Mouse (Mus musculus) layer of hippocampus, adult 9-11 months (tissue): ENCODE results near the gene Kirrel3.

ENCODE experiments used
- DNase-seq: peaks from one replicate; pipeline ENCODE4 v3.0.0; 2022

Gene Kirrel3

DNA sequence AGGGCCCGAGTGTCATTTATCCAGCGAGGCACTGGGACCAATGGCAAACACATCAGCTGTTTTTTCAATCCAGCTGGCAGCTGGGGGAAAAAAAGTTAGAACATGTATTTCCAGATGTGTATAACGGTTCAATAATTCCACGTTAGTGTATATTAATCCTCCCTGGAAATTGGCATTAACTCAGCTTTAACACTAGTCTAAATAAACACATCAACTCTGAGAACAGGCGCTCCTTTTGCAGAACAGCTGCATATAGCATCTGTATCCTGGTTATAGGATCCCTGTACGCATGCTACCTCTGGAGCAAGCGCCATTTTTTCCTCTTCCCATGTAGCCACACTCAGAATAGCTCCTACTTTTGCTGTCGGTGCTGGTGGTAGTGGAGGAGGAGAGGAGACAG, 119.8 kb downstream of the Kirrel3 start:
- DNase-seq = no peak

DNA sequence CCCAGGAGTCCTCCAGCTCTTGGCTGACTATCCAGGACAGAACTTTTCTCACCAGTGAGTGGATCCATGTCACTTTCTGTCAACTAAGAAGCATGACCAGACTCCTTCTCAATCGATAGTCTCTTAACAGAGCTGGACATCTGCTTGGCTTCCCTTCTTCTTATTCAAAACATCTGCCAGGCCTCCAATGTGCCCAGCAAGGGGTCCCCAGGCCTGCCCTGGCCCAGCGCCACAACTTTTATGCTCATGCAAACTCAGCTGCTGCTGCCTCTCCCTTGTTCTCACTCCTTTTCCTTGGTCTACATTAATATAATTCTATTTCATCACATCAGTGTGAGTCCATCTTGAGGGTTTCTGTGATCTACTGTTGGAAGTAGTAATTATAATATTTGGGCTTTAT, 122.3 kb downstream of the Kirrel3 start:
- no peak for DNase-seq

DNA sequence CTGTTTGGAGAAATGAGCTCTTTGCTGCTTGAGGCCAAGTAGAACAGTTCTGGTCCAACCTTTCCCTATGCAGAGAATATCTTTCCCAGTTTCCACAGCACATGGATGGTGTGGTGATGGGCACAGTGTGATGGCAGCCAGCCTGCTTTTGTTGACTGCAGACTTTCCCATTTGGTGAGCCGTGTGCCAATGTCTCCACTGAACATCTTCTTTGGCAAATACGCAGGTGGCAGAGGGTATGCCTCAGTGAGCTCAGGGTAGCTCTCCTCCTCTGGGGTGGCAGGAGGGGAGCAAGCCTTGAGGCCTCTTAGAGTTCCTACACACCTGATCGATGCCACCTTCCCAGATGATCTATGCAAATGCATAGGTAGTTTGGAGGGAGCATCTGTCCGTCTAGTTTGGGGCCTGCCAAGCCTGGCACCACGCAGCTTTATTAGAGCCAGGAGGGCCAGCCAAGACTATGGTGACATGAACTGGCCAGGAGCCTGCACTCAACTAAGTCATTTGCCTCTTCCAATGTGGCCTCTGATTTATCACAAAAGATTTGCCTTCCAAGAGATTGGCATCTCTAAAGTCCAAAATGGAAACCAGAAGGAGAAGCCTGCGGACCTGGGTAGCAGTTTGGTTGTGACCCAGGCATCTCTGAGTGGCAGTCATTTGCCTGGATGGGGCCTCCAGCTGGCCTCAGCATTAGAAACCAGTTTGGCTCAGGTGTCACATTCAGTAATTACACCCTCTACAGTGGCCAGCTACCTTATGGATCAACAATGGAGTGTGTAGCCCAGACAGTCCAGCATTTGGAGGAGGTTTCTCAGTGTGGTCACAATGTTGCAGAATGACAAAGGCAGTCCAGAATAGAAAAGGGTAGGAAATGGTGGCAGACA, 127.4 kb downstream of the Kirrel3 start:
- no peak for DNase-seq

DNA sequence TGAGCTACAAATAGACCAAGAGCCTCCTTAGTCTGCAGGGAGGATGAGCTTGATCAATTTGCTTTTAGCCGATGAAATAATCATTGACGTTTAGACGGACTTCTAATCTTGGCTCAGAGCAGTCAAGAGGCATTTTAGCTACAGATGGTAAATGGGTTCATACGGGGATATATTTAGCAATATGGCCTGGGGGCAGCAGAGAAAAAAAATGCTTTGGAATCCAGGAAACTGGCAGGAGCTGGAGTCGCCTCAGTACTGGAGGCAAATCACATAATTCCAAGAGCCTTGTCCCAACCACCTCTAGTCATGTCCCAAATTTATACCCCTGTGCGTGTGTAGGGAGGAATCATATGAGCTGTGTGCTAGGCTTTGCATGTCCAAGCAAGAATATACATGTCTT, 132.4 kb downstream of the Kirrel3 start:
- DNase-seq = no peak

DNA sequence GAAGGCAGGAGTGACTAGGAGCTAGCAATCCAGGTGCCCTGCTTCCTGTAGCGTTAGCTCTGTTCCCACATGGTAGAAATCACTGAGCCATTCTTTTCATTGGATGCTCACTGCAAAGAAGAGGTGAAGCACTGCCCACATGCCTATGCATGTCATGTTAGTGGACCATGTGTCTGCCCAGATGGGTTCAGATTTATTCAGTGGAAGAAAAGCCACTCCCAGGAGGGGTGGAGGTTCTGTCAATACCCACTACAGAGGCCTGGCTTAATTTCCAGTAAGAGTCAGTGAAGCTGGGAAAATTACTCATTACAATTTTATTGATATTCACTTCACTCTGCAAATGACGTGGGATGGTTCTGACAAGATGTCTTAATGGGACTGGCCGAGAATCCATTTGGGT, 134.2 kb downstream of the Kirrel3 start:
- DNase-seq = no peak

DNA sequence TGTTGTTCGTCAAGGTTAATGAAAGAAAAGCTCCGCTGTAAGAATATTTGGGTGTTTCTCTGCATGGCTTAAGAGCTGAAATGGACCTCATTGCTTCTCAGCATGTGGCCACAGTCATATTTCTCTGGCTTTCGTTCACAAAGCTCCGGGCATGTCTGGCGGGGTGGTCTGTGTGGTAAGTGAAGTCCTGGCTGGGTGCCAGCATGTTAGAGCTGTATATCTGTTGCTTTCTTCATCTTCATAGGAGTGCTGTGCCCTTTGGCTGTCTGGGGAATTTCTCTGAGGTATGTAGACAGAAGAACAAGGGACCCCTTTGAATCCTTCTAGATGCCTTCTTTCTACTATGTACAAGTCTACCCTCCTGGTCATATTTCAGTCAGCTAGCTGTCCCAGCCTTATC, 137.8 kb downstream of the Kirrel3 start:
- no peak for DNase-seq

DNA sequence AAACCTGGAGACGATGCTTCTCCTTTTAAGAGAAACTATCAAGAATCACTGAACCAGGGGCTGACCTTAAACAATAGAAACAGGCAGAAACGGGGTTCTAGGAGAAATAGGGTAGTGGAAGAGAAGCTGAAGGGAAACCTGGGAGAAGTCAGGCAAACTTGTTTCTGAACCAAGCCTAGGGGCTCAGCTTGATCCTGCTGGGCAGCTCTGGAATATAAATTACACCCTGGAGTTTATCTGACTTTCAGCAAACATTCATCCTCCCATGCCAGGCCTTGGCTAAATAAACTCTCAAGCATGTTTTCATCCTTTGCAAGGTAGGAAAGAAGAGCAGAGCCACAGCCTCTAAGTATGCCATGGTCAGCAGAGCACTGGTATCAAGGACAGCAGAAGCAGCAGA, 138.3 kb downstream of the Kirrel3 start:
- no peak for DNase-seq

DNA sequence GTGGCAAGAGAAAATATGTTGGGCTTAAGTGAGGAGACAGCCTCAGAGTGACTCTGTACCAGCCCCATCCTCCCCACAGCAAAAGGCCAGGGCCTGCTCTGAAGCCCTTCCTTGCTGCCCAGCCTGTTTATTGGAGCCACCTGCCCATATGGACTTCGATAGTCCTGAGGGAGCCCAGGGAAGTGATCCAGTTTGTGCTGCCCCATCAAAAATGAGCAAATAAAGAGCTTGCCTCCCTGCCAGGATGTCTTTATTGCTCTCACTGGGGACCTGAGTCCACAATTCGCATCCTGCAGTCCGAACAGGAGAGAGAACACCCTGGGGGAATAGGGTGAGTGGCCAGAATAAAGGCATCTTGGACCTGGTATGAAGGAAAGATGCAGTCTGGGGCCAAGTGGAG, 143.1 kb downstream of the Kirrel3 start:
- DNase-seq = no peak

DNA sequence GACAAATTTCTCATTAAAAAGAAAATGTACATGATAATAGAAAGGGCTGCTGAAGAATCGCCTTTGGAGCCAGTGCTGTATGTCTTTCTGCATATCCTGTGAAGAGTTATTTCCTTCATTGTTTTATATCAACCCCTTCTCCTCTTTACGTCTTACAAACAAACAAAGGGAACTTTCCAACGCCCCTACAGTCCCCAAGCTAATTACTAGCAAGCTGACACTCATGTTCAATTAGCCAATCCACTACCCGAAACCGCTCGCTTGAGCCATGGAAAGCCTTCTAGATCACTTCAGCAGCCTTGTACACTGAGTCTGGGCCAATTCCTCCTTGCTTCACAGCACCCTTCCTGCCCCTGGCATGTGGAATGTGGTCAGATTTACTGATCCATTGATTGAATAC, 150.0 kb downstream of the Kirrel3 start:
- no peak for DNase-seq

DNA sequence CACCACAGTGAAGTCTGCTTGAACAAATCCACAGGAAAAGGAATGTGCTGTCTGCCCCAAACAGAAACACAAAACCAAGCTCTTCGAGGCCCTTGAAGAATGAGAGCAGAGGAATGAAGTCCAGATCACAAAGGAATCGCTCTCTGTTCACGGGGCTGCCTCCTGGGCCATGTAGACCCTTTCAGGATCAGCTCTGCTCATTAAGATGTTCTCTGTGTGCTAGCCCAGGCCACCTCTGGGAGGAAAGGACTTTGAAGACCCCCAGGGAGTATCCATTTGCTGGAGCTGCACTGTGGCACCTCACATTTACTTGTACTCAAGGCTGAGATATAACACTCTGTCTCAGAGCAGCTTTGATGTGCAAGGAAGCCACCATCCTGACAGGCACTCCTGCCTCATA, 158.2 kb downstream of the Kirrel3 start:
- no peak for DNase-seq

DNA sequence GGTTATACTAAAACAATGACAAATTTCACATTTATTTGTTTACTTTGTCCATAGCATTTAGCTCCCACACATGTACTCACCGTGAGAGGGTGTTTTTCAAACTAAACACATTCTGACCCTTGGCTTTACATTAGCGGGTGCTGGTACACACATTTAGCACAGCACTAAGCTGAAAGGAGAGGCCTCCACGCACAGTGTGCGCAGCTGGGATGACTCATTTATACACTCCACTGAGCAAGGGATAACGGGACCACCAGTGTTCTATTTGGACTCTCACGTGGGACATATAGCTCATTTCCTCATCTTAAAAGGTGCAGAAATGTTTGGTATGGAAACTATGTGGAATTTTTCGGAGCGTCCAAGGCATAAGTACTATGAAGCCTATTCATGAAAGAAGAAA, 158.7 kb downstream of the Kirrel3 start:
- no peak for DNase-seq

DNA sequence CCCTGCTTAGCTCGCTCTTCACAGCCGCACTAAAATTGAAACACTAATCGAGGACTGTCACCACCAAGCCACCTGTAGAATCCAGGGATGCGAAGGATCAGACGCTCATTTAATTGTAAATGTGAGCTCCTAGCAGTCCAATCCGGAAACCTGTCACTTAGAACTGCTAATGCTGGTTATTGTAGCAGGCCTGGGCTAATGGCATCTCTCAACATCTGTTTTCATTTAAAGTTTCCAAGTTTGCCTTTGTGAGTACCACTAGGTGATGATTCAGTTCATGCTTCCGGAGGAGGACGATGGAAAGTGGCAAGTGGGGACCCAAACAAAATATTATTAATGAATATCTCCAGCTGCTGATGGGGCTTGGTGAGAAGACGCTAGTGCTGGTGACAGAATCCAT, 161.1 kb downstream of the Kirrel3 start:
- DNase-seq = no peak

DNA sequence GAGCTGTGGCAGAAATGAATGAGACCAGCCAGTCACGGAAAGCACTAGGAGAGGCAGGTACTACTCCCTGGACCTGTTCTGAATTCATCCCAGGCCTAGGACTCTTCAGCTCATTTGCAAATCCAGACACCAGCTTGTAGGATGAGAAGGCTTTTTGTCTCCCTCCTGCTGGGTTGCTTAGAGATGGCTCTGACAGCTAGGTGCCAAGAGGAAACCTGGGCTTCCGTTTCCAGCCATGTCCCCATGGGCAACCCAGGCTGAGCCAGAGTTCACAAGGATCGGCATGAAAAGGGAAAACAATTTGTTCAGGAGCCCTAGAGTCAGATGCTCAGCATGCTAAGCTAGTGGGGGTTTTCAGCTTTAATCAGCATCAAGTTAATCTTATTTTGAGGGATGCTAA, 166.6 kb downstream of the Kirrel3 start:
- DNase-seq = no peak

DNA sequence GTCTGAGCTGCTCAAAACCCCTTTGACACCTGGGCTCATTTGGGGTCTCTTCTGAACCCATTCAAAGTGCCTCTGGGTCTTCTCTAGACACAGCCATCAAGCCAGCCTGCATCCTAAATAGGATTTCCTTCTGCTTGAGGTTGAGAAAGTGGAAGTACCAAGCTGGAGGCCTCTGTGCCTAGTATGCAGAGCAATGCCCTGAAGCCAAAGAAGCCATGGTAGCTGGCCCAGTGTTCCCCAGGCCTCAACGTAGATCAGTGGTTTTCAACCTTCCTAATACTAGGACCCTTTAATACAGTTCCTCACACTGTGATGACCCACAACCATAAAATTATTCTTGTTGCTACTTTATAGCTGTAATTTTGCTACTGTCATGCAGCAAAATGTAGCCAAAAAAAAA, 167.4 kb downstream of the Kirrel3 start:
- no peak for DNase-seq

DNA sequence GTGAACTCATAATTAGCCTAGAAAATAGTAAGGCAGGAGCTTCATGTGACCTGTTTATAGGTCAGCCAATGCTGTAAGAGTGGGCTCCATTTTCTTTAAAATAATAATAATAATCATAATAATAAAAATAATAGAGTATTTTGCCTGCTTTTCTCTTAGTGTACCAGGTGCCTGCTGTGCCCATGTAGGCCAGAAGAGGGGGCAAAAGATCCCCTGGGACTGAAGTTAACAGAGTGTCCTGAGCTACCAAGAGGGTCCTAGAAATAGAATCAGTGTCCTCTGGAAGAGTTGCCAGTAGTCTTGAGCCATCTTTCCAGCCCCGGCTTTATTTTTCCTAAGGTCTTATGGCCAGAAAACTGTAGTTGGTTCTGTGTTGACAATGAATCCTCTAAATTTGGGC, 174.9 kb downstream of the Kirrel3 start:
- no peak for DNase-seq

DNA sequence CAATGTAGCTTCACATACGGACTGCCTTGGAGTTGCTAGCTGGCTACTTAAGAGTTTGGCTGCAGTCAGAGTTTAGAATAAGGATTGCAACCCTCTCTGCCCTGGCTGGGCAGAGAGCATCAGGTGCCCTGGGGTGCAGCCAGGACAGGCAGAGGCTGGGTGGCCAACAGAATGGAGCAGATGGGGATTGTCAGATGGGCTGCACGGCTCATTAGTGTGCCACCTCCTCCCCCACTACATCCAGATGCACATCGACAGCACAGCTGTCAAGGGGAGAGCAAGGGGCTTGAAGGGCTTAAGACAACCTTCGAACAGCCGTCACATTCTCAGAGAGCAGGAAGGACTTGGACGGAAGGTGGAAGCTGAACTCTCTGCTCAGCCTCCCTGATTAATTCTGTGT, 177.7 kb downstream of the Kirrel3 start:
- no peak for DNase-seq

DNA sequence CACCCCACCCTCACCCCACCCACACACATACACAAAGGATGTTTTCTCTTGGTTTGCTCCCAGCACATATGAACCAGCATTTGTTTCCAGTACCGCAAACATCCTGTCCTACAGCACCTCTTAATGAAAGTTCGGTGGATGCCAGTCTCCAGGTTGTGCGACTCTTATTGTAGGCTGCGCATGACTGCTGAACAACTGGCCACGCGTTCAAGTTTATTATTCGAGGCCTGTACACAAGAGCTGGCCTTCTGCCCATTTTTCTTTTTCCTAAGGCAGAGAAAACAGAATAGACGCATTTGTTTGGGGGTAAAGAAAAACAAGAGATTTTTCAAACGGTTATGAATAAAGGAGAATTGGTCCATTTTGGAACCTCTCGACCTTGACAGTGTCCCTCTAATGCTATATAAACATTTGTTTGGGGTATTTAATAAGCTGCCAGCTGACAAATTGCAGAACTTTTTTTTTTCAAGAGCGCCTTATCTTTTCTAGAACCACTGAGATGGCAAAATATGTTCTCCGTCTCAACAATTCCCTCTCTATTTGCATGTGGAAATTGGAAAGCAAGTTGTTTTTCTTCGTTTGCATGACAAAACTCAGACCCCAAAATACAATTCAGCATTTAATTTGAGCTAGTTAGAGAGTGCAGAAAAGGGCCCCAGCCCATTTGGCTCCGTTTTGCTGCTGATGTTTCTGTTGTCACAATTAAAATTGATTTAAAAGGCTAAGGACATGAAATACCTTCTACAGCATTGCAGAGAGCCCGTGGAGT, 179.9 kb downstream of the Kirrel3 start:
- no peak for DNase-seq

DNA sequence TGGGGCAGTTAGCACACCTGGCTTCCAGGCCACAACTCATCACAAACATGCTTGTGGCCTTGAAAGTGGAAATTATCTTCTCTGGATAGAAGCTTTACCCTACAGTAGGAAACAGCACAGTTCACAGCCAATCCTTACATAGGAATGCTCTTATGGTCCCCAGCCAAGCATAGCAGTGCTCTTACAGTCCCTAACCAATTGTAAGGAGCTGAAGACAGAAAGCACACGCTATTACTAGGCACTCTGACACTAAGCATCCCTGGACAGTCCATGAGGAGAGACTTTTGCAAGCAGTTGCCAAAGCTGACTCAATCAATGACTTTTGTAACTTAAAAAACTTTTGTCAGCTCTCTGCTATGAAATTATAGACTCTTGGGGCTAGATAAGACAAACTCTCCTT, 181.5 kb downstream of the Kirrel3 start:
- no peak for DNase-seq

DNA sequence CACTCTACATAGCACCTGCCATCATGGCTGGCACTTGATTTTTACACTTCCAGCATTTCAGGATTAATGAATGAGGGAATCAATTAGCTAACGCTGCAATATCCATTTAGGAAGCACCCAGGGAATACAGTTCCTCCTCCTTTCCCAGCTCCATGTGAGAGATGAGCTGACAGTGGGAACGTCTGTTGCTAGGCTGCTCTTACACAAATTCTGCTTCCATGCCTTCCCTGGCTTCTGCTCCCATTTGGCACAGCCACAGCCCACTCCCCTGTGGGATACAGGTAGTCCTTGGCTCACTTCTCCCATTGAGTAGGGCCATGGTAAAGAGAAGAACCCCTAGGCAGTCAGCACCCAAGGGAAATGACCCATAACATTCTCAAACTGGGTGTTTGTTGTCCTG, 185.2 kb downstream of the Kirrel3 start:
- no peak for DNase-seq

DNA sequence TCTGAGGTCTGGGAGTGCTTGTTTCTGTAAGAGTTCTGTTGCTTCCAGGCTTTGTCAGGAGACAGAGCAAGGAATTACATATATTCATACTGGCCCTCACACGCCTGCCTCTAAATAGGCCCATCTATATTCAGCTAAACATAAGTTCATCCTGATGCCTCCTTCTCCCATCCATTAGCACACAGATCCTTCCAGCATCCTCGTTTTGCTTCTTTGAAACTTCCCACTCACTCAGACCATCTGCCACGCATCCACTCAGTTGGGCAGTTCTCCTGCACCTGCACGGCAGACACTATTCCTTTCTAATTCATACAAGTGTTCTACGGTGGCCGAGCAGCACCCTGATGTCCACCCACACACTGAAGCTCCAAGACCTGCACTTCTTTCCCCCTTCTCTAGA, 201.1 kb downstream of the Kirrel3 start:
- peak; percentile 35 for DNase-seq

DNA sequence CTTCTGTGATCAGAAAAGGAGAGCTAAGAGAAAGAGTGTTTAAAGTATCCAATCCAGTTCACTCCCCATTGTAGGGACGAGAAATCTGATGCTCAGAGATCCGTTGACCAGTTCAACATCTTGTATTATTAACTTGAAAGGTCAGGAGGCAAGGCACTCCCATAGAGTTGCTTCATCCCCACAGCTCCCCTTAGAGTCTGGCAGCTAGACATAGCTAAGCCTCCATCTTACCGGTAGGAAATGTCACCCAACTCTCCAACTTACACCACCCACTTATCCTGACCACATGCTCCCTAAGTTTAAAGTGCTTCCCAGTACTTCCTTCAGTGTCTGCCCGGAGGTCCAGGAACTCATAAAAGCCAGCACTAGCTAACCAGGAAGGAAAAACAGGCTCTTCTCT, 202.7 kb downstream of the Kirrel3 start:
- DNase-seq = no peak

DNA sequence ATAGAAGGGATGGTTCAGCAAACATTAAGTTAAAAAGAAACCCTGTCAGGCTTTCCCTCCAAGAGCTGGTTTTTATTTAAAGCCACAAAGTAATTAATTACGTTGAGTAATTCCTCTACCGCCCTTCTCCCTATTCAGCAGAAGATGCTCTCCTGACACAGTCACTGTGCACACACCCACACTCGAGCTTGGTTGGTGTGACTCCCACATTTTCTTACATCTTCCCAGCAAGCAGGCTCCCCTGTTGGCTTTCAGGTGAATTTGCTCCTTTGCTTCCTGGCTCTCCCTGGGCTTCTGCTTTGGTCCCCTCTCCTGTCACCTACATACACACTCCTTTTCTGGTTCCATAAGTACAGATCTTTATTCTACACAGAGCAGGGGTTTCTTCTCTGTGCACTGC, 203.7 kb downstream of the Kirrel3 start:
- no peak for DNase-seq

DNA sequence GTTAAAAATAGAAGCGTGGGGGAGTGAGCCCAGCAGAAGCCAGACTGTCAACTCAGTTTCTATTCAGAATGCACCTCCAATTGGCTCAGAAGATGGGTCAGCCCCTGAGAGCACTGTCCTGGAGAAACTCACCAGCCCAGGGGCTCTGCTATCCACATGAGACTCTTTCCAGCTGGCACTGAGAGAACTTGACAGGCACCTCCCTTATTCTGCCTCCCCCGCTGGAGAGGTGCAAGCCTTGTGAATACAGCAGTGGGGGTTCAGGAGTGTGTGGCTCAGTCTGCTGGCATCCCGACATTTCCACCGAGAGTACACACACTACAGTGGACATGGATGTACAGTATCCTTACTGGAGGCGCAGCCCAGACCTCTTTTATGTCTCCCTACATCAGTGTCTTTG, 210.0 kb downstream of the Kirrel3 start:
- DNase-seq = no peak

DNA sequence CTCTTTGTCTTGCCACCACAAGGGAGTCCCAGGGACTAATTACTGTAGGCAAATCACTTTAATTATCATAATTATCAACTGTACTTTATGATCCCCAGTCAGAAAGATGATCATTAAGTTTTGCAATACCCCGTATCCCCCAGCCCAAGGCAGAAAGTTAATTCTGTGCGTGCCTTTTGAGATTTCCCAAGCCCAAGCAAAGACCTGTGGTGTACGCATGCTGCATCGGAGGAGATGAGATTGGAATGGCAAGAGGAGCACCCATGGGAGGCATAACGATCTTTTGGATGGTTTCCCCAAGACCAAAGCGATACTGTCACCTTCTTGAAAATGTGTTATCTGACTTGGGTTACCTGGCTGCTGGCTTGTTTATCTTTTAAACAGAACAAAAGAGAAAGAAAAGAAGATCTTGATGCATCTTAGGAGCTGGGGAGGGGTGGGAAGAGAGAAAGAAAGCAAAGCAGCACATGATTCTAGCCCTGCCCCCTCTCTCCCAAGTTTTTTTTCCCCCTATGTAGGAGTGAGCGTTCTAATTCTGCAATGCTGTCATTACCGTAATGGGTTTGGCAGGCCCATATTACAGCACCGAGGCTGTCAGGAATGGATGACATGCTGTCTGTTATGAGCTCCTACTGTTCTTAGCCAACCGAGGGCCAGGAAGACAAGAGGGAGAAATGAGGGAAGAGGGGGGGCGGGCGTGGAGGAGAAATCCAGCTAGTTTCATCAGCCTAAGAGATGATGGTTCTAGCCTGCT, 218.0 kb downstream of the Kirrel3 start:
- peak; percentile 33 for DNase-seq
